Mouse (Mus musculus) Patski (cell line): ENCODE measurements at regions not wholly inside any gene's neighbourhood (a gene's known extent, or its start where the extent isn't known, plus 50 kb on each side); places are given as distances from the start of the nearest gene placed in this dataset.
A peak's percentile ranks its signal among the peaks of the same experiment; 100 is the strongest.

Source experiments
- ATAC-seq: fragments of 100-300 bp; one replicate; pipeline ENCODE4 v1.8.0; 2021
- CTCF ChIA-PET: fragments of 350-600 bp; sonication (Branson Sonifier 250); formaldehyde crosslinking; loops from one replicate; lab custom pipeline; 2022; ENCODE audit warnings: inconsistent platforms; lab: Charles Lee
- POLR2A ChIA-PET: fragments of 350-600 bp; sonication (Branson Sonifier 250); formaldehyde crosslinking; loops from one replicate; lab custom pipeline; 2022; ENCODE audit warnings: antibody characterized with exemption, inconsistent platforms; lab: Charles Lee
- DNase-seq: peaks from one replicate; pipeline ENCODE4 v3.0.0-alpha.2; 2011; ENCODE audit warnings: low read depth, low spot score
- H3K27me3 ChIP-seq: fragments of 371-371 bp; one replicate; pipeline ENCODE4 v1.5.1; 2021
- CTCF ChIP-seq: fragments of 100-300 bp; IDR thresholded peaks from one replicate; pipeline ENCODE4 v1.5.1; 2021
- in situ Hi-C: fragments of 300-500 bp; cut with MboI; formaldehyde crosslinking; loops from 3 replicates; pipeline ENCODE4 v1.11.1; 2018; ENCODE audit warnings: low pct_unique_long_range_greater_than_20kb, mixed read lengths

GRCm38 (mm10) chr16:55168433-55168832 is 129.4 kb downstream of the Zpld1 start:
- in situ Hi-C loops = no loop called here
- ChIA-PET CTCF (no interaction called here), POLR2A (no interaction called here)
- H3K27me3 ChIP-seq = peaks cover 5% of the 10 kb centered on the region
- no peak for DNase-seq
- ATAC-seq = no peak
- TF ChIP-seq CTCF = no peak

- ATAC-seq (no peak), DNase-seq (no peak)
- peaks cover 5% of the 10 kb centered on the region for H3K27me3 ChIP-seq
- ChIA-PET POLR2A (interaction anchor here (0.7 kb wide), 1 partner anchor 1665 kb away, joined by 7 read pairs; no protein-coding TSS in a partner anchor), CTCF (no interaction called here)
- in situ Hi-C loops = no loop called here
- TF ChIP-seq CTCF = no peak
Measured at GRCm38 (mm10) chr16:55166181-55166848, 131.5 kb downstream of the Zpld1 start.

GRCm38 (mm10) chr16:55162926-55163325 is 134.9 kb downstream of the Zpld1 start:
- DNase-seq (no peak), ATAC-seq (no peak)
- no peak for TF ChIP-seq CTCF
- ChIA-PET POLR2A (no interaction called here), CTCF (interaction anchor here (1.0 to 2.0 kb wide), 2 partner anchors 11 to 305 kb away, joined by 4 to 8 read pairs; no protein-coding TSS in a partner anchor)
- peaks cover 2% of the 10 kb centered on the region for H3K27me3 ChIP-seq
- in situ Hi-C loops = no loop called here

GRCm38 (mm10) chr16:55151726-55152125 is 146.1 kb downstream of the Zpld1 start:
- TF ChIP-seq CTCF = peak; percentile 61
- CTCF ChIA-PET = interaction anchor here (0.9 to 2.0 kb wide), 4 partner anchors 10 to 316 kb away, joined by 6 to 15 read pairs (median 8); no protein-coding TSS in a partner anchor
- peak; percentile 73 for ATAC-seq
- peaks cover 2% of the 10 kb centered on the region for H3K27me3 ChIP-seq
- DNase-seq = peak; percentile 12
- in situ Hi-C loops = loop anchor here (5.0 kb wide), 1 partner anchor 311 kb away; no protein-coding TSS in a partner anchor
- POLR2A ChIA-PET = no interaction called here

GRCm38 (mm10) chr16:55142431-55143173 is 155.2 kb downstream of the Zpld1 start:
- peaks cover 10% of the 10 kb centered on the region for H3K27me3 ChIP-seq
- in situ Hi-C loops = loop anchor here (10.0 kb wide), 1 partner anchor 722 kb away; no protein-coding TSS in a partner anchor
- ChIA-PET CTCF (no interaction called here), POLR2A (no interaction called here)
- no peak for ATAC-seq
- no peak for TF ChIP-seq CTCF
- no peak for DNase-seq

- ATAC-seq (no peak), DNase-seq (no peak)
- no peak for TF ChIP-seq CTCF
- peaks cover 19% of the 10 kb centered on the region for H3K27me3 ChIP-seq
- ChIA-PET CTCF (no interaction called here), POLR2A (no interaction called here)
- in situ Hi-C loops = no loop called here
Measured at GRCm38 (mm10) chr16:55134961-55135360, 162.8 kb downstream of the Zpld1 start.

- DNase-seq (no peak), ATAC-seq (no peak)
- H3K27me3 ChIP-seq = peaks cover 11% of the 10 kb centered on the region
- no peak for TF ChIP-seq CTCF
- in situ Hi-C loops = no loop called here
- POLR2A ChIA-PET = no interaction called here
- CTCF ChIA-PET = no interaction called here
Measured at GRCm38 (mm10) chr16:55097651-55098050, 200.1 kb downstream of the Zpld1 start.

GRCm38 (mm10) chr16:55087461-55087860 is 210.3 kb downstream of the Zpld1 start:
- CTCF ChIA-PET = interaction anchor here (1.1 kb wide), 1 partner anchor 15 kb away, joined by 3 read pairs; no protein-coding TSS in a partner anchor
- DNase-seq = no peak
- TF ChIP-seq CTCF = no peak
- in situ Hi-C loops = no loop called here
- POLR2A ChIA-PET = no interaction called here
- ATAC-seq = no peak
- no peaks in the 10 kb centered on the region for H3K27me3 ChIP-seq

GRCm38 (mm10) chr16:55076172-55076571 is 221.6 kb downstream of the Zpld1 start:
- no peak for TF ChIP-seq CTCF
- CTCF ChIA-PET = no interaction called here
- in situ Hi-C loops = no loop called here
- no peak for DNase-seq
- POLR2A ChIA-PET = no interaction called here
- ATAC-seq = no peak
- peaks cover 4% of the 10 kb centered on the region for H3K27me3 ChIP-seq

- POLR2A ChIA-PET = no interaction called here
Measured at GRCm38 (mm10) chr16:55039777-55040176, 258.0 kb downstream of the Zpld1 start.

GRCm38 (mm10) chr16:55001661-55002289 is 296.0 kb downstream of the Zpld1 start:
- peaks cover 4% of the 10 kb centered on the region for H3K27me3 ChIP-seq
- no peak for TF ChIP-seq CTCF
- in situ Hi-C loops = no loop called here
- no peak for ATAC-seq
- DNase-seq = no peak
- CTCF ChIA-PET = no interaction called here
- POLR2A ChIA-PET = no interaction called here

More at GRCm38 (mm10) chr16:55039777-55040176, 258.0 kb downstream of the Zpld1 start:
- DNase-seq (no peak), ATAC-seq (no peak)
- peaks cover 5% of the 10 kb centered on the region for H3K27me3 ChIP-seq
- TF ChIP-seq CTCF = no peak
- in situ Hi-C loops = no loop called here
- CTCF ChIA-PET = no interaction called here
